Mouse (Mus musculus): Measurements from ENCODE around the gene Trp53inp2. TPM values are rescaled to one million over a fixed set of nuclear protein-coding genes. Genes with fewer than 3 reads are reported as not detected.

The Trp53inp2 gene
- polyA plus RNA-seq, 1 experiment from 2014 or later, result 104 TPM

DNA sequence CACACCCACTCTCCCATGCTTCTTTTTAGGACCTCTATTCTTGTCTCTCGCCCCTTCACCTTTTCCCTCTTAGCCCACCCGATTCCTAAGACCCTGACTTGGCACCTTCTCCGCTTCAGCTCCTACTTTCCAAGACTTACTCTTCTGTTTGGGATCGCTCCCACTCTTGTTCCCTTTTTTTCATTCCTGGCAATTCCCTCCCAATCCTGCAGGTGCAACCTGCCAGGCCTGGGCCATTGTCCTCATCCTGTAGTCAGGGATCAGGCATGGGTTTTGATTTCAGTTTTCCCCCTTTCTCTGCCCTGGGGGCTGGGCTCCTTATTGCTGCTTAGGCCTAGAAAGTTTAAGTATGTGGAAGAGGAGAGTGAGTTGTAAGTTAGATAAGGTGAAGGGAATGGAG, 6.2 kb downstream of the Trp53inp2 start:
- WGBS, result 59% methylated on average over 4 of the region's 4 CpGs
- Histone ChIP-seq H3K4me3 (ENCODE audit: low read depth, low read length) (no peak overlapping the region), H3K27ac (ENCODE audit: low read depth, low read length) (no peak overlapping the region), H3K9ac (ENCODE audit: low read length) (no peak overlapping the region), H3K9me3 (ENCODE audit: control insufficient read depth, low read length) (no peaks in the 10 kb centered on the region), H3K36me3 (ENCODE audit: control insufficient read depth, insufficient read depth, low read length) (peaks cover 3% of the 10 kb centered on the region), H3K27me3 (ENCODE audit: control insufficient read depth, insufficient read depth, low read length) (no peaks in the 10 kb centered on the region), H3K4me2 (ENCODE audit: low read depth) (no peak overlapping the region), H3K4me1 (ENCODE audit: control insufficient read depth, insufficient read depth, low read length) (peaks cover 20% of the 10 kb centered on the region)
- no peak for DNase-seq (ENCODE audit: low spot score)
- ATAC-seq (ENCODE audit: insufficient read depth, low FRiP score, low TSS enrichment), result no peak

DNA sequence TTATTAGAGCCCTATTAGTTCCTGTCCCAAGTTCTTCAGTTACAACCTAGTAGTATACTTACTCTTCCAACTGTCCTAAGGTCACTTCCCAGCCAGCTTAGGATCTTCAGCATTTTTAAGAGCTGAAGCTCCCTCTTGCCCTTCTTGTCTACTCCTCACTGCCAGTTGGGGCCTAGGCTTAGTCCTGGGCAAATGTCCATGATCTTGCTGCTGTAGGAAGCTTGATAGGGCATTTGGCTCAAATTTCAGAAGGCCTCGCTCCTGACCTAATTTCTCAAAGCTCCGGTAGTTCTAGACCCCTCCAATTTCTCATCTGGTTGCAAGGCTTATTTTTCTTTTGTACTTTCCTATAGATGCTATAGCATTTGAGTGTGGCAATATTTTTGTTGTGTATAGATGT, 7.7 kb downstream of the Trp53inp2 start:
- DNase-seq (ENCODE audit: low spot score) (no peak), ATAC-seq (ENCODE audit: insufficient read depth, low FRiP score, low TSS enrichment) (no peak)
- Histone ChIP-seq H3K36me3 (ENCODE audit: control insufficient read depth, insufficient read depth, low read length) (peaks cover 3% of the 10 kb centered on the region), H3K9me3 (ENCODE audit: control insufficient read depth, low read length) (no peaks in the 10 kb centered on the region), H3K4me3 (ENCODE audit: low read depth, low read length) (no peak overlapping the region), H3K4me1 (ENCODE audit: control insufficient read depth, insufficient read depth, low read length) (peaks cover 10% of the 10 kb centered on the region; the same call in 1 of the 2 replicates), H3K9ac (ENCODE audit: low read length) (no peak overlapping the region), H3K4me2 (ENCODE audit: low read depth) (no peak overlapping the region), H3K27ac (ENCODE audit: low read depth, low read length) (no peak overlapping the region), H3K27me3 (ENCODE audit: control insufficient read depth, insufficient read depth, low read length) (no peaks in the 10 kb centered on the region)
- 90% methylated on average over 2 of the region's 2 CpGs for WGBS

DNA sequence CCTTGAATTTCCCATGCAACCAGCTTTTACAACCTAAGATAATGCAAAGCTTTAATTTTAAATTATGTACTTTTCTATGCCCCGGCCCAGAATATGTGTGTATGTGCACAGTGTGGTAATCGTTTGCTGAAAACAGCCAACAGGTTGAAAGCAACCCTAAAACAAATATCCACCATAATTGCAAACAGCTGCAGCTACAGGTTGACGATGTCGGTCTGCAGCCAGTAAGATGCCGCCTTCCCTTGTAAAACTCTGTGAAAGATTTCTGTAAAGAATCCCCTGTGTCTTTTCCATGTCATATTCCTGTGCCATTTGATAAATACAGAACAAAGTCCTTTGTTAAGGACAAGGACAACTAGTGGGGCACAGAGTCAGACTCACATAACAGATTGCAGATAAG, 13.7 kb downstream of the Trp53inp2 start:
- Histone ChIP-seq H3K36me3 (ENCODE audit: control insufficient read depth, insufficient read depth, low read length) (peaks cover 5% of the 10 kb centered on the region; the same call in 1 of the 2 replicates), H3K4me3 (ENCODE audit: low read depth, low read length) (no peak overlapping the region), H3K4me2 (ENCODE audit: low read depth) (no peak overlapping the region), H3K4me1 (ENCODE audit: control insufficient read depth, insufficient read depth, low read length) (no peaks in the 10 kb centered on the region), H3K9ac (ENCODE audit: low read length) (no peak overlapping the region), H3K27ac (ENCODE audit: low read depth, low read length) (no peak overlapping the region), H3K9me3 (ENCODE audit: control insufficient read depth, low read length) (no peaks in the 10 kb centered on the region), H3K27me3 (ENCODE audit: control insufficient read depth, insufficient read depth, low read length) (no peaks in the 10 kb centered on the region)
- no peak for DNase-seq (ENCODE audit: low spot score)
- no peak for ATAC-seq (ENCODE audit: insufficient read depth, low FRiP score, low TSS enrichment)
- 71% methylated on average over 5 of the region's 5 CpGs for WGBS

DNA sequence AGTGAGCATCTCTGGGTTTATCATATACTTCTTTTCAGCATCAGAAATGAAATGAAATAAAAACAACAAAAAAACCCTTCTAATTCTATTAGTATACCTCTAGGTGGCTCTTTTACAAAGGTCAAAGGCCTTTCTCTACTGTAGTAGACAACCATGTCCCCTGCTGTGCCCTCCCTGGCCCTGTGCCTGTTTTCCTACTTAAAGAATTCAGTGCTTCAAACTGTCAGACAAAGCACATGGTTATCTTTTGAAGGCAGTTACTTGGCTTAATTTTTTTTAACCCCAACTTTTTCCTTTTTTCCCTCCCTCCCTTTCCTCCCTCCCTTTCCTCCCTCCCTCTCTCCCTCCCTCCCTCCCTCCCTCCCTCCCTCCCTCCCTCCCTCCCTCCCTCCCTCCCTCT, 19.4 kb downstream of the Trp53inp2 start:
- Histone ChIP-seq H3K36me3 (ENCODE audit: control insufficient read depth, insufficient read depth, low read length) (peaks cover 5% of the 10 kb centered on the region), H3K9me3 (ENCODE audit: control insufficient read depth, low read length) (no peaks in the 10 kb centered on the region), H3K27ac (ENCODE audit: low read depth, low read length) (no peak overlapping the region), H3K4me3 (ENCODE audit: low read depth, low read length) (no peak overlapping the region), H3K4me1 (ENCODE audit: control insufficient read depth, insufficient read depth, low read length) (no peaks in the 10 kb centered on the region), H3K4me2 (ENCODE audit: low read depth) (no peak overlapping the region), H3K27me3 (ENCODE audit: control insufficient read depth, insufficient read depth, low read length) (no peaks in the 10 kb centered on the region), H3K9ac (ENCODE audit: low read length) (no peak overlapping the region)
- ATAC-seq (ENCODE audit: insufficient read depth, low FRiP score, low TSS enrichment) (no peak), DNase-seq (ENCODE audit: low spot score) (no peak)

DNA sequence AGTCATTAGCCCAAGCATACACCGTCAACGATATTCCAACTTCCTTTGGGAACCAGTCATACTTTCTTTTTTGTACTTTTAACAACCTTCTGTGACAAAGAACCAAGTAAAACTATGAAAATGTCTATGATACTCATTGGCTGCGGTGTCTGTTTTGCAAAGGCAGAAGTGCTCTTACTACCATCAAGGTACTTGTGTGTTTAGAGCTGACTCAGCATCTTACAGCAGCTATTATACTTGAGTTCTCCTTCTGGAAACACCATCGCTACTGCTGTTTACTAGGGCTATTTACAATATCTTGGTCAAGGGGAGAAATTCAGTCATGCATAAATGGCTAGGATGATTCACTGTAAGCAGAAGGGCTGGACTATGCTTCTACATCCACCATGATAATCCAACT, 21.1 kb downstream of the Trp53inp2 start:
- H3K27me3 ChIP-seq (ENCODE audit: control insufficient read depth, insufficient read depth, low read length), result no peaks in the 10 kb centered on the region
- no peak overlapping the region for H3K27ac ChIP-seq (ENCODE audit: low read depth, low read length)
- H3K4me2 ChIP-seq (ENCODE audit: low read depth), result no peak overlapping the region
- DNase-seq (ENCODE audit: low spot score) (no peak), ATAC-seq (ENCODE audit: insufficient read depth, low FRiP score, low TSS enrichment) (no peak)
- H3K9ac ChIP-seq (ENCODE audit: low read length), result no peak overlapping the region
- no peaks in the 10 kb centered on the region for H3K4me1 ChIP-seq (ENCODE audit: control insufficient read depth, insufficient read depth, low read length)
- peaks cover 12% of the 10 kb centered on the region for H3K36me3 ChIP-seq (ENCODE audit: control insufficient read depth, insufficient read depth, low read length)
- no peak overlapping the region for H3K4me3 ChIP-seq (ENCODE audit: low read depth, low read length)
- no peaks in the 10 kb centered on the region for H3K9me3 ChIP-seq (ENCODE audit: control insufficient read depth, low read length)
- WGBS, result 96% methylated on average over 4 of the region's 4 CpGs

DNA sequence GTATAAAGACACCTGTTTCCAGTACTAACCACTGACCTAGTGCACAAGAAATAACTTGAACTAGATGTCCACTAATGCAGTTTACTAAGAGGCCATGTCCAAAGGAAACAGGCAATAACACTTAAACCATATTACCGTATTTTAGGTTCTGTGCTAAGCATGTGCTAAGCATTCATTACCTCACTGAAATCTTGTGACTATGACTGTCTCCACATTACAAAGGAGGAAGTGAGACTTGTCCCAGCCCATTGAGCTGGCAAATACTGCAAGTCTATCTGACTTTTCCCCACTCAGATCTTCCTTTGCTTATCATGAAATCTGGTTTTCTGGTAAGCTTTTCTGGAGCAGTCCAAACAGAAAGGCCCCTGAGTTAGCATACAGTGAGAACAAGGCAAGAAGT, 23.8 kb downstream of the Trp53inp2 start:
- Histone ChIP-seq H3K9ac (ENCODE audit: low read length) (no peak overlapping the region), H3K4me1 (ENCODE audit: control insufficient read depth, insufficient read depth, low read length) (no peaks in the 10 kb centered on the region), H3K9me3 (ENCODE audit: control insufficient read depth, low read length) (no peaks in the 10 kb centered on the region), H3K27me3 (ENCODE audit: control insufficient read depth, insufficient read depth, low read length) (no peaks in the 10 kb centered on the region), H3K36me3 (ENCODE audit: control insufficient read depth, insufficient read depth, low read length) (peaks cover 7% of the 10 kb centered on the region), H3K4me3 (ENCODE audit: low read depth, low read length) (no peak overlapping the region), H3K4me2 (ENCODE audit: low read depth) (no peak overlapping the region), H3K27ac (ENCODE audit: low read depth, low read length) (no peak overlapping the region)
- ATAC-seq (ENCODE audit: insufficient read depth, low FRiP score, low TSS enrichment) (no peak), DNase-seq (ENCODE audit: low spot score) (no peak)
- WGBS, result 91% methylated on average over 1 of the region's 1 CpGs

DNA sequence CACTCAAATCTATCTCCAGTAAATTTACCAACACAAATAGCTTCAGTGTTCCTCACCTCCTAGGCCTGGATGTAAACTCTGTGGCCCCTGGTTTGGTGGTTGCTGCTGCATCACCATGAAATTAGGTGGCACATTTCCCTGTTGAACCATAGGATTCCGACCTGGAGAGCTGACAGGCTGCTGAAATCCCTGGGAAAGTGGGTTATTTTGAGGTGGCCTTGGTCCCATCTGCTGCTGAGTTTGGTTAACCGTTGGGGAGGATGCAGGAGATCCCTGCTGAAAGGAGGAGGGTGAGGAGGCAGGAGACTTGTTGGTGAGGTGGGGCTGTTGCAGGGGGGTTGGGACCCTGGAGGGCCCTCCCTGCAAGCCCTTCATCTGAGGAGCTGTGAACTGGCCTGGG, 40.1 kb downstream of the Trp53inp2 start:
- Histone ChIP-seq H3K27me3 (ENCODE audit: control insufficient read depth, insufficient read depth, low read length) (no peaks in the 10 kb centered on the region), H3K9ac (ENCODE audit: low read length) (no peak overlapping the region), H3K9me3 (ENCODE audit: control insufficient read depth, low read length) (no peaks in the 10 kb centered on the region), H3K4me3 (ENCODE audit: low read depth, low read length) (no peak overlapping the region), H3K36me3 (ENCODE audit: control insufficient read depth, insufficient read depth, low read length) (peaks cover 10% of the 10 kb centered on the region), H3K4me2 (ENCODE audit: low read depth) (no peak overlapping the region), H3K4me1 (ENCODE audit: control insufficient read depth, insufficient read depth, low read length) (no peaks in the 10 kb centered on the region), H3K27ac (ENCODE audit: low read depth, low read length) (no peak overlapping the region)
- ATAC-seq (ENCODE audit: insufficient read depth, low FRiP score, low TSS enrichment) (no peak), DNase-seq (ENCODE audit: low spot score) (no peak)
- WGBS, result 79% methylated on average over 2 of the region's 2 CpGs

DNA sequence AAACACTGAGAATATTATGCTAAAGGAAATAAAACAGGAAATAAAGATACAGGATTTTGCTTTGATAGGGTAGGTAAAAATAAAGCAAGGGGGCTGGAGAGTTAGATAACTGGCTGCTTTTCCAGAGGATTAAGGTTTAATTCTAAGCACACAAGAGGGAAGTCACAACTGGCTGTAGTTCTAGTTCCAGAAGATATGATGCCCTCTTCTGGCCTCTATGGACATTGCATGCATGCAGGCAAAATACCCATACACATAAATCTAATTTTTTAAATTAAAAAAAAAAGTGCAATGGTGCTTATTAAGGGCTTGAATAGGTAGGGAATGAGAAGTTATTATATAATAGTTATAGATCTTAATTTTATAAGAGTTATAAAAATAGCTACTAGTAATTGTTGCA, 55.6 kb downstream of the Trp53inp2 start:
- DNase-seq (ENCODE audit: low spot score) (no peak), ATAC-seq (ENCODE audit: insufficient read depth, low FRiP score, low TSS enrichment) (no peak)

More for the DNA sequence above, 55.6 kb downstream of the Trp53inp2 start:
- Histone ChIP-seq H3K27me3 (ENCODE audit: control insufficient read depth, insufficient read depth, low read length) (no peaks in the 10 kb centered on the region), H3K4me3 (ENCODE audit: low read depth, low read length) (no peak overlapping the region), H3K9me3 (ENCODE audit: control insufficient read depth, low read length) (no peaks in the 10 kb centered on the region), H3K9ac (ENCODE audit: low read length) (no peak overlapping the region), H3K27ac (ENCODE audit: low read depth, low read length) (no peak overlapping the region), H3K4me1 (ENCODE audit: control insufficient read depth, insufficient read depth, low read length) (no peaks in the 10 kb centered on the region), H3K4me2 (ENCODE audit: low read depth) (no peak overlapping the region), H3K36me3 (ENCODE audit: control insufficient read depth, insufficient read depth, low read length) (peaks cover 4% of the 10 kb centered on the region)
